Mouse (Mus musculus) embryonic facial prominence, embryonic 14.5 days (tissue): Measurements from ENCODE around the gene Nudt3. TPM values are rescaled to one million over a fixed set of nuclear protein-coding genes. Genes with fewer than 3 reads are reported as not detected.

ENCODE experiments used
- ATAC-seq: fragments of 200-750 bp; cut with Nextera tagmentation; 2 replicates; pipeline ENCODE4 v1.8.0; 2017; ENCODE audit warnings: low read depth, moderate number of reproducible peaks, moderate TSS enrichment
- DNase-seq: peaks from one replicate; pipeline ENCODE4 v3.0.0-alpha.2; 2015; ENCODE audit warnings: low spot score
- H3K27ac ChIP-seq: fragments of 300-500 bp; sonication (generic); replicated peaks from 2 replicates; pipeline ENCODE4 v1.5.1; 2014; ENCODE audit warnings: low read depth, mild to moderate bottlenecking, low read length, moderate library complexity
- H3K27me3 ChIP-seq: fragments of 300-500 bp; sonication (generic); replicated peaks from 2 replicates; pipeline ENCODE4 v1.6.1; 2014; ENCODE audit warnings: low read length; ENCODE audit not compliant: control insufficient read depth, insufficient read depth
- H3K36me3 ChIP-seq: fragments of 300-500 bp; sonication (generic); 2 replicates; pipeline ENCODE4 v1.6.1; 2014; ENCODE audit warnings: low read length, mixed read lengths; ENCODE audit not compliant: control insufficient read depth, insufficient read depth
- H3K4me1 ChIP-seq: fragments of 300-500 bp; sonication (generic); 2 replicates; pipeline ENCODE4 v1.6.1; 2014; ENCODE audit warnings: antibody characterized with exemption, low read length; ENCODE audit not compliant: control insufficient read depth, insufficient read depth
- H3K4me2 ChIP-seq: fragments of 300-500 bp; sonication (generic); 2 replicates; pipeline ENCODE4 v1.6.1; 2014; ENCODE audit warnings: low read depth, mild to moderate bottlenecking, low read length, moderate library complexity, mixed read lengths
- H3K4me3 ChIP-seq: fragments of 300-500 bp; sonication (generic); 2 replicates; pipeline ENCODE4 v1.5.1; 2014; ENCODE audit warnings: low read depth, mild to moderate bottlenecking, low read length
- H3K9ac ChIP-seq: fragments of 300-500 bp; sonication (generic); 2 replicates; pipeline ENCODE4 v1.6.1; 2014; ENCODE audit warnings: low read depth, mild to moderate bottlenecking, low read length, moderate library complexity, mixed read lengths
- H3K9me3 ChIP-seq: fragments of 300-500 bp; sonication (generic); 2 replicates; pipeline ENCODE4 v1.6.1; 2016; ENCODE audit warnings: low read length; ENCODE audit not compliant: control insufficient read depth
- WGBS: fragments of 180-500 bp; shearing (Covaris S2); extraction: QIAGEN DNeasy Blood & Tissue Kit; methylation state at CpG from one replicate; pipeline ENCODE4 v1.1.7; 2014; 5-methylcytosine and 5-hydroxymethylcytosine counted together
- polyA plus RNA-seq: library from polyadenylated mRNA; unstranded; fragments of >200 nt; fragmentation: Nextera tagmentation; extraction: Ambion mirVana; gene quantifications from 2 replicates; pipeline ENCODE4 v1.2.1, GENCODE M21; 2014

Nudt3 gene
- polyA plus RNA-seq, 1 experiment from 2014 or later: 38.1 TPM

DNA sequence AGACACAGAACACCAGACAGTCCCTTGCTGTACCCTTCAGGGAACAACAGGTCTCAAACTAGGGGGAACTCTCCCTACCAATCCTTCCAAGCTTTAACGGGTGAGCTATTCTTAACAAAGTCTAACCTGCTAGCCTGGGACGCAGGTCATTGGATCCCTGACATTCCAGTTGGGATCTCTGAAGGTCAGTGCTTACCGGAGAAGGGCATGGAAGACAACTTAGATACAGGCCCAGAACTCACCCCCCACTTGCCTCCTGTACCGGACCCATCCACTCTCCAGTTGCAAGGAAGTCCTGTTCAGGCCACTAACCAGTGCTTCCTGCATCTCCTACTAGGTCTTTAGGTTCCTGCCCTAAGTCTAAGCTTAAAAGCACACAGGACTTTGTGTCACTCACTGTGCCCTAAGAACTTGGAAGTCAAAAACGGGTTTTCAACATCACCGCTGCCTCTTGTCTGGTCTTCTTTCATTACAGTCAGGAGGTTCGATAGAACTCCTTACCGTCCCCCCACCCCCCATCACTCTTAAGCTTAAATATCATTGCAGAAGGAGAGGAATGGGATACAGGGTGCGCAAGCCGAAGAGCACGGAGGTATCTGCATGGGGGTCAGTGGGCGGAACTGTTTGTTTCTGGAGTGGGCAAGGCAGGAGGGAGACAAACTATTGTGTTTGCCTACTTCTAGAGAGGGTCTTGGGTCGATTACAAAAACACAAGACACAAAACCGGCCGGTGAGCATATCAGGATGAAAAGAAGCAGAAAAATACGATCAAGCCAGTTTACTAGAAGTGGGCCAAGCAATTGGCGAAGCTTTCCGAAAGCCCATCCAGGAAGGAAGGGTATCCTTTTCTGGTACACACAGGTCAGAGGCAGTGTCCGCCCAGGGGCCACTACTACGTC lies 69.0 kb downstream of the Nudt3 start:
- peak overlapping the region; percentile 83 for H3K9ac ChIP-seq
- no peaks in the 10 kb centered on the region for H3K36me3 ChIP-seq
- H3K4me1 ChIP-seq: peaks cover 23% of the 10 kb centered on the region
- peak overlapping the region; percentile 88 for H3K27ac ChIP-seq
- H3K4me2 ChIP-seq: peak overlapping the region; percentile 82
- peak overlapping the region; percentile 80 for H3K4me3 ChIP-seq
- no peaks in the 10 kb centered on the region for H3K27me3 ChIP-seq
- no peaks in the 10 kb centered on the region for H3K9me3 ChIP-seq
- WGBS: 38% methylated on average over 20 of the region's 20 CpGs
- no peak for DNase-seq
- no peak for ATAC-seq

- ATAC-seq: no peak
- no peak overlapping the region for H3K4me3 ChIP-seq
- DNase-seq: no peak
- peaks cover 19% of the 10 kb centered on the region for H3K4me1 ChIP-seq
- H3K36me3 ChIP-seq: no peaks in the 10 kb centered on the region
- no peak overlapping the region for H3K4me2 ChIP-seq
- H3K9ac ChIP-seq: no peak overlapping the region
- no peak overlapping the region for H3K27ac ChIP-seq
- WGBS: 73% methylated on average over 23 of the region's 23 CpGs
- H3K27me3 ChIP-seq: no peaks in the 10 kb centered on the region
- H3K9me3 ChIP-seq: no peaks in the 10 kb centered on the region
Observed at GRCm38 (mm10) chr17:27552215-27553201, 70.8 kb downstream of the Nudt3 start.

- Histone ChIP-seq H3K36me3 (no peaks in the 10 kb centered on the region), H3K9me3 (no peaks in the 10 kb centered on the region), H3K27me3 (no peaks in the 10 kb centered on the region), H3K9ac (no peak overlapping the region), H3K4me3 (no peak overlapping the region), H3K4me1 (peaks cover 19% of the 10 kb centered on the region), H3K4me2 (no peak overlapping the region), H3K27ac (no peak overlapping the region)
- WGBS: 55% methylated on average over 10 of the region's 10 CpGs
- no peak for ATAC-seq
- no peak for DNase-seq
Observed at GRCm38 (mm10) chr17:27551393-27551940, 71.8 kb downstream of the Nudt3 start.

DNA sequence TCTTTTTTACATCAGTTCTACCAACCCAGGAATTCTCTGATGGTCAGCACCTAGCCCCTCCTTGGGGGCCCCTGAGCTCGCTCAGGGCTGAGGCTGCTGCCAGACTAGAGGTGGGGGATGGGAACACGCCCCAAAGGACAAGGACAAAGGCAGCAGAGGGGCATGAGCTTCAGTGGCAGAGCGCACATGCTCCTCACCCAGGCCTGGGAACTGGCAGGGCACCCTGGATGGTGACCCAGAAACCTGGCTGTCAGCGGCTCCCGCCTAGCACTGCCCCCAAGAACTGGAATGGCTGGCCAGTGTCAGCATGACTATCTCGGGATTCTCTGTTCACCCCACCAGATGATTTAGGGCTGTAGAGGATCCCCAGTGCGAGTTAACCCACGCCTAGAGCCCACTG lies 74.1 kb downstream of the Nudt3 start:
- DNase-seq (no peak), ATAC-seq (no peak)
- 55% methylated on average over 8 of the region's 8 CpGs for WGBS
- Histone ChIP-seq H3K4me1 (peaks cover 5% of the 10 kb centered on the region; the same call in 1 of the 2 replicates), H3K4me3 (no peak overlapping the region), H3K9ac (no peak overlapping the region), H3K27ac (no peak overlapping the region), H3K27me3 (no peaks in the 10 kb centered on the region), H3K9me3 (no peaks in the 10 kb centered on the region), H3K36me3 (no peaks in the 10 kb centered on the region), H3K4me2 (no peak overlapping the region)

DNA sequence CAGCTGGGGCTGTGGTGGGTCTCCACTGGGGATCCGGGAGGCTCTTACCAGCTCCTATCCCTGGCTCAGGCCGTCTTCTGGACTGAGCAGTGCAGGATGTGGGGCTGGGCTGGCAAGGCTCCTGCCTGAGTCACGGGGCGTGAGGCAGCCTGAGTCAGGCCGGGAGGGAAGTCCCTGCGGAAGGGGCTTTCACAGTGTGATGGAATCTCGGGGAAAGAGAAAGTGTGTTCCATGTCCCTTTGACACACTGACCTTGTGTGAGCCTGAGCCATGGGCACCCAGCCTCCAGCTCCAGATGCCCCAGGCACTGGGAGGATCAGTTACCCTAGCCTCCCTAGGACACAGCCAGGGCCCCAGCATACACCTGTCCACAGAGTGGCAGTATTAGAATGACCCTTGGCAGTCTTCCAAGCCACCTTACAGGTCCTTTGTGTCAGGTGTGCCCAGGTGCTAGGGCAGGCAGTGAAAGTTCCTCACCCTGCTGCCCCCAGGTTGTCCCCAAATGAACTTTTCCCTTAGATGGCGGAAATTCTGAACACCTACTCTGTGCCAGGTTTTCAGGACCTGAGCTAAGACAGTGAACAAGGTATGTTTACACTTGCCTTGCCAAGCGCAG lies 75.9 kb downstream of the Nudt3 start:
- ATAC-seq: no peak
- Histone ChIP-seq H3K27me3 (no peaks in the 10 kb centered on the region), H3K4me1 (peaks cover 5% of the 10 kb centered on the region; the same call in 1 of the 2 replicates), H3K9ac (no peak overlapping the region), H3K36me3 (no peaks in the 10 kb centered on the region), H3K27ac (no peak overlapping the region), H3K4me3 (no peak overlapping the region), H3K4me2 (no peak overlapping the region), H3K9me3 (no peaks in the 10 kb centered on the region)
- DNase-seq: no peak
- 72% methylated on average over 9 of the region's 9 CpGs for WGBS

- Histone ChIP-seq H3K9ac (no peak overlapping the region), H3K4me1 (peaks cover 5% of the 10 kb centered on the region; the same call in 1 of the 2 replicates), H3K9me3 (no peaks in the 10 kb centered on the region), H3K36me3 (no peaks in the 10 kb centered on the region), H3K27ac (no peak overlapping the region), H3K27me3 (no peaks in the 10 kb centered on the region), H3K4me2 (no peak overlapping the region), H3K4me3 (no peak overlapping the region)
- WGBS: 57% methylated on average over 6 of the region's 7 CpGs
- DNase-seq (no peak), ATAC-seq (no peak)
Observed at GRCm38 (mm10) chr17:27546574-27547085, 76.7 kb downstream of the Nudt3 start.

GRCm38 (mm10) chr17:27545991-27546390 lies 77.3 kb downstream of the Nudt3 start:
- 33% methylated on average over 12 of the region's 12 CpGs for WGBS
- no peak overlapping the region for H3K4me2 ChIP-seq
- no peaks in the 10 kb centered on the region for H3K9me3 ChIP-seq
- H3K36me3 ChIP-seq: no peaks in the 10 kb centered on the region
- no peaks in the 10 kb centered on the region for H3K27me3 ChIP-seq
- no peak for DNase-seq
- H3K4me3 ChIP-seq: no peak overlapping the region
- ATAC-seq: no peak
- H3K27ac ChIP-seq: no peak overlapping the region
- H3K9ac ChIP-seq: no peak overlapping the region
- H3K4me1 ChIP-seq: peaks cover 5% of the 10 kb centered on the region; the same call in 1 of the 2 replicates

- no peaks in the 10 kb centered on the region for H3K27me3 ChIP-seq
- ATAC-seq: no peak
- H3K9me3 ChIP-seq: no peaks in the 10 kb centered on the region
- H3K27ac ChIP-seq: no peak overlapping the region
- no peak for DNase-seq
- peaks cover 5% of the 10 kb centered on the region; the same call in 1 of the 2 replicates for H3K4me1 ChIP-seq
- H3K4me2 ChIP-seq: no peak overlapping the region
- WGBS: 84% methylated on average over 11 of the region's 11 CpGs
- H3K9ac ChIP-seq: no peak overlapping the region
- H3K36me3 ChIP-seq: no peaks in the 10 kb centered on the region
- no peak overlapping the region for H3K4me3 ChIP-seq
Observed at GRCm38 (mm10) chr17:27544551-27544950, 78.7 kb downstream of the Nudt3 start.
